Mouse (Mus musculus): Measurements from ENCODE around the gene Synpo2.

Gene Synpo2

GRCm38 (mm10) chr3:123033804-123034203 lies 202.1 kb downstream of the Synpo2 start:
- DNase-seq (ENCODE audit: low spot score in 2 of 2) = no peak
